9 mouse cellular contexts compared by ENCODE assay signal in the genomic region with DNA sequence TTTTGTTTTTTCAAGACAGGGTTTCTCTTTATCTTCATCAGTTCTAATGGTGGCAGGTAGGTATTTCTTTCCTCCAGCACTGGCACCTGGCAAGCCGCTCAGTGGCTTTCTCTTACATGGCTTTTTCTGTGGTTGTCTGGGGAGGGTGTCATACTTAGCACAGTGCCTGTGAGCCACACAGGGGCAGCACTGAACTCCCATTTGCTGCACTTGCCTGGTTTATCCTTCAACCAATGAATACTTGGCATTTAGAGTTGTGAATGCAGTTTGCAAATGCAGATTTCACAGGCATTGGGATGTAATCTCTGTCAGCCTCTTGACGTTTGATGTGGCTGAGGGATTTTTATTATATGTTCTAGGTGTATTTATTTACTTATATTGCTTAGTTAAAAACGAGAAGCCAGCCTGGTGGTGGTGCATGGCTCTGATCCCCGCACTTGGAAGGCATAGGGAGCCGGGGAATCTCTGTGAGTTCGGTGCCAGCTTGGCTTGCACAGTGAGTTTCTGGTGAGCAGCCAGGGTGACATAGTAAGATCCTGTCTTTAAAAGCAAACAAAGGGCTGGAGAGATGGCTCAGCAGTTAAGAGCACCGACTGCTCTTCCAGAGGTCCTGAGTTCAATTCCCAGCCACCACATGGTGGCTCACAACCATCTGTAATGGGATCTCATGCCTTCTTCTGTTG. TPM values are rescaled to one million over a fixed set of nuclear protein-coding genes. Genes with fewer than 3 reads are reported as not detected.
DNase-seq lines count a peak whose midpoint lies in the region; ATAC-seq and TF ChIP-seq lines count a peak whose summit lies in the region.
"Had no signal": no experiment of that assay in that cellular context is flagged by ENCODE, and none has a peak within 500 bp of the region (broad histone marks: within the 10 kb centered on the region; RNA-seq: fewer than 3 reads in every experiment).

No protein-coding gene starts in this region.

- no peak for DNase-seq in gastrocnemius, adult 2 months
- DNase-seq in gastrocnemius, postnatal 25 days, result no peak
- DNase-seq in lung, embryonic 14.5 days, result no peak
- DNase-seq in lung, adult 18-20 months, result no peak
- DNase-seq in cerebellum, adult 8-10 months, result peak; percentile 56
- no peak for DNase-seq in adrenal gland, adult 8-10 months
- DNase-seq in ovary, postnatal 36 days (ENCODE audit: low spot score), result no peak

- TF ChIP-seq CTCF in gastrocnemius, adult 2 months (IDR thresholded peaks at IDR 0.05), result peak; percentile 41
- TF ChIP-seq CTCF in lung, embryonic 14.5 days (IDR thresholded peaks at IDR 0.05; ENCODE audit: low read depth), result peak; percentile 29

- H3K9me3 ChIP-seq in lung, embryonic 14.5 days (ENCODE audit: low read depth, low read length), result no peaks in the 10 kb centered on the region

- WGBS in lung, embryonic 14.5 days, result 58% methylated on average over 7 of the region's 7 CpGs

- H3K27ac ChIP-seq in gastrocnemius, adult 2 months, result no peak overlapping the region
- H3K27ac ChIP-seq in lung, embryonic 14.5 days (ENCODE audit: low read depth), result no peak overlapping the region

- H3K4me2 ChIP-seq in lung, embryonic 14.5 days, result no peak overlapping the region

- no peak overlapping the region for H3K4me3 ChIP-seq in gastrocnemius, adult 2 months
- no peak overlapping the region for H3K4me3 ChIP-seq in lung, embryonic 14.5 days (ENCODE audit: low read depth, low read length)

- no peak overlapping the region for H3K9ac ChIP-seq in lung, embryonic 14.5 days

- H3K4me1 ChIP-seq in lung, embryonic 14.5 days (ENCODE audit: insufficient read depth), result peaks cover 19% of the 10 kb centered on the region

- ATAC-seq in lung, embryonic 14.5 days (ENCODE audit: insufficient read depth), result no peak
- peak; percentile 20; the same call in 1 of the 2 replicates for ATAC-seq in megakaryocyte progenitor cell, adult 5-6 weeks (replicated peaks; ENCODE audit: poor library complexity)

- intact Hi-C loops in gastrocnemius, adult 2 months (cut with DNase I), result no loop called here

- no peaks in the 10 kb centered on the region for H3K36me3 ChIP-seq in lung, embryonic 14.5 days (ENCODE audit: insufficient read depth)

- H3K27me3 ChIP-seq in lung, embryonic 14.5 days (ENCODE audit: insufficient read depth, low read length), result peaks cover under 1% of the 10 kb centered on the region; the same call in 1 of the 2 replicates
- H3K27me3 ChIP-seq: Patski had no signal

RNA-seq across cellular contexts. Expression of a gene that starts 6.6 kb away (rescaled TPM):
- 10 to 100 TPM; 12.7 to 22.8 TPM for total RNA-seq in gastrocnemius, adult 2 months (2021)
- 10 to 100 TPM; 15.4 to 19.1 TPM for total RNA-seq in gastrocnemius, postnatal 25 days (2021)
- polyA plus RNA-seq in lung, embryonic 14.5 days (2014; fragmentation: Nextera tagmentation; extraction: Ambion mirVana), result 50.3 and 55.8 TPM in 2 replicates
- total RNA-seq in megakaryocyte progenitor cell, adult 5-6 weeks (2015), result 75.9 and 76.7 TPM in 2 replicates
- 72.6 and 79.3 TPM in 2 replicates for total RNA-seq in megakaryocyte progenitor cell, adult 5-6 weeks (2017)
- total RNA-seq in adrenal gland, adult 8-10 months (2022), result 10 to 100 TPM; 49.5 to 53.2 (median 51.8) TPM

RNA-seq across cellular contexts. Expression of a gene that starts 25.8 kb away (rescaled TPM):
- total RNA-seq in gastrocnemius, adult 2 months (2021), result not detected
- not detected for total RNA-seq in gastrocnemius, postnatal 25 days (2021)
- polyA plus RNA-seq in lung, embryonic 14.5 days (2014; fragmentation: Nextera tagmentation; extraction: Ambion mirVana), result 0.18 TPM in 1 of 2 replicates, not detected in the other
- total RNA-seq in megakaryocyte progenitor cell, adult 5-6 weeks (2015), result not detected in 2 replicates
- not detected in 2 replicates for total RNA-seq in megakaryocyte progenitor cell, adult 5-6 weeks (2017)
- not detected for total RNA-seq in adrenal gland, adult 8-10 months (2022)
- polyA plus RNA-seq: Patski had no signal

RNA-seq across cellular contexts. Expression of a gene that starts 32.3 kb away (rescaled TPM):
- under 1 TPM; 0.13 to 0.45 TPM for total RNA-seq in gastrocnemius, adult 2 months (2021)
- total RNA-seq in gastrocnemius, postnatal 25 days (2021), result under 1 TPM; 0.23 to 0.38 TPM
- 11.5 and 11.6 TPM in 2 replicates for polyA plus RNA-seq in lung, embryonic 14.5 days (2014; fragmentation: Nextera tagmentation; extraction: Ambion mirVana)
- 1.1 and 1.3 TPM in 2 replicates for total RNA-seq in megakaryocyte progenitor cell, adult 5-6 weeks (2015)
- total RNA-seq in megakaryocyte progenitor cell, adult 5-6 weeks (2017), result 0.91 TPM in 1 of 2 replicates, not detected in the other
- 1 to 10 TPM; 2.1 to 6.0 (median 4.4) TPM for total RNA-seq in adrenal gland, adult 8-10 months (2022)
